Mouse (Mus musculus) liver (tissue): ENCODE data around the gene Ncstn.
A peak's percentile ranks its signal among the peaks of the same experiment; 100 is the strongest.

Experiments used
- DNase-seq: peaks from one replicate; pipeline ENCODE4 v3.0.0-alpha.2; 2020; ENCODE audit warnings: mixed read lengths

Gene Ncstn

DNA sequence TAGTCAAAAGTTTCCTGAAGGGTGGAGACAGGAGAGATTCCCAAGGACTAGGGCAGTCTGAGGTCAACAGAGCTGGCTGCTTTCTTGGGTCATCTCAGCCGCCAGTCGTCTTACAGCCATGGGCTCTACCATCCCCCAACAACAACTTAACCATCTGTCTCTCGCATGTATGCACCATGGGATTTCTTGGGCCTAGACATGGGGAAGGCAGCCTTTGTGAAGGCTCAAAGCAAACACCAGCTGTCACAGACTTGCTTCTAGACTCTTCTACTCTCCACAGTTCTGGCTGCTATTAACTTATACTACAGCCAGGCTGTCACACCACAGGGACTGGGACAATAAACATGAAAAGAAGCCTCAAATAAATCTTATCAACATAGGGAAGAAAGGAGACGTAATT is 11.0 kb downstream of the Ncstn start:
- no peak for DNase-seq

DNA sequence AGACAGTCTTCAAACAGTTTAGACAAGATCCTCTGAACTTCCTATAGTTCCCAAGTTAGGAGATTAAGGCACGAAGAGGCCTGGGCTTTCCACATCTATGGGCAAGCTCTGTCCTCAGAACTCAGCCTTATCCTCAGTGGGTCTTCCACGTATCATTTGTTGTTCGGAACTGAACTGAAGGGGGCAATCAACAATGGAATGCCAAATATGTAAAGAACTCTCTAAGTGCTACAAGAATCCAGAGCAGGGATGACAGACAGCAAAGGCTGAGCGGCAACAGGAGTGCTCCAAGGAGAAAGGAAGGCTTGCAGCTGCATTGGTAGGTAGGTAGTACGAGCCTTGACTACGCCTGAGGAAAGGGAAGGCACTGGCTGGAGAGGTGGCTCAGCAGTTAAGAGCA is 12.4 kb downstream of the Ncstn start:
- no peak for DNase-seq

DNA sequence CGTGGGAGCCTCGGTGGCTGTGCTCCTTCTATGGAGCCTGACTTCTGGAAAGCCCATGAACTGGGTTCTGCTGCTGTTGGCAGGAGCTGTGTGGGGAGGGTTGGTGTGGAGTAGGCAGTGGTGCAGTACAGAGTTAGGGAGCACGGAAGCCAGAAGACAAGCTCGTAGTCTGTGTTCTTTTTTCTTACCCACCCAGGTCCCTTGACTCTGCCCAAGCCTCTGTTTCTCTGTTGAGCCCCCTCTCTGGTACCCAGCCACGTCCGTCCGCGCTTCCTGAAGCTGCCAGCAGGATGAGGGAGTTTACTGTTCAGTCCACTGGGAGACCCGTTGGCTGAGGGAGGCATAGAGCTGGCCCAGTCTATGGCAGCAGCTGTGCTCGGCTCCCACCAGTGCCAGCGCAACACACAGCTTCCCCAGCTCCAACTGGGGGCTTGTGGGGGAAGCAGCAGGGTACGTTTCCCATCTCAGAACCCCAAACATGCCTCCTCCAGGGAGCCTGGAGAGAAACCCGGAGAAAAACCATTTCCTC is 17.9 kb downstream of the Ncstn start:
- no peak for DNase-seq

DNA sequence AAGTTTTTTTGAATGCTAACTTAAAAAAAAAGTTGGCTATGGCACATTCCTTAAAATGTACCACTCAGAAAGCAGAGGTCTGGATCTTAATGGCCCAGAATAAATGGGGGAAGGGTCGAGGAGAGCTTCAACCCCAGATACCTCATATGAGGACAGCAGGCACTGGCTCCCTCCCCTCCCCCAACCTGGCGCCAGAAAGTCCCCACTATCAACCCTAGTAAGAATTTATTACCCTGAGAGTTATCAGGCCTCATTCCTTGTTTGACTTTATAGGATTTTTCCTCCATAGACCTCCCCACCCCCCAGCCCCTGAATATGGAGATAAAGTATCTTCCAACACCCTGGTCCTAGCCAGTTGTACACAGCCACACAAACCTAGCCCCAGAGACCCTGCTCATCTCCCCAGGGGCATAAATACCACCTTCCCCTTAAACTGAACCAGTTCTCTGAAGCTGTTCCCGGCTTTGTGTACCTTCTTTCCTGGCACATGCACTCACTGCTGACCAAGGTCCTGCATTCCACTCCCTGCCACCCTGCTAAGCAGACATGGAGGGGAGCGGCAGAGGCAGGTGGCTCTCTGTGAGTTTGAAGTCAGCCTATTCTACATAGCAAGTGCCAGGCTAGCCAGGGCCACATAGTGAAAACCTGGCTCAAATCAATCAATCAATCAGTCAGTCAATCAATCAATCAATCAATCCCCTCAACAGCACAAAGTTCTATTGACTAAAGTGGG is 19.1 kb downstream of the Ncstn start:
- no peak for DNase-seq

DNA sequence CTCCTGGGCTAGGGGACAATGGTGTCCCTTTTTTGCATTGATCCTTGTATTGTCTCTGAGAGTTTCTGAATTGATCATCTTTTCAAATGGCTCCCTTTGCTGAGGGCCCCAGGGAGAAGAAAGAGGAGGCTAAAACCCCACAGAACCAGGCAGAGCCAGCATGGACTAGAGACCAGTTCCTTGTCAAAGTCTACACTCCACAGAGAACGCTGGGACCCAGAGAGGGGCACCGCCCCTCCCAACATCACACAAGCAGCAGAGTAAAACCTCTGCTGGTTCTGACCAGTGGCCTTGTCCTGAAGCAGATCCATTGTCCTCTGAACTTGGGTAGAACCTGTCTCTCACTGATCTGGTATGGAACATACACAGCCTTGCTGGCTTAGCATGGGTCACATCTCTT is 20.5 kb downstream of the Ncstn start:
- DNase-seq = no peak

DNA sequence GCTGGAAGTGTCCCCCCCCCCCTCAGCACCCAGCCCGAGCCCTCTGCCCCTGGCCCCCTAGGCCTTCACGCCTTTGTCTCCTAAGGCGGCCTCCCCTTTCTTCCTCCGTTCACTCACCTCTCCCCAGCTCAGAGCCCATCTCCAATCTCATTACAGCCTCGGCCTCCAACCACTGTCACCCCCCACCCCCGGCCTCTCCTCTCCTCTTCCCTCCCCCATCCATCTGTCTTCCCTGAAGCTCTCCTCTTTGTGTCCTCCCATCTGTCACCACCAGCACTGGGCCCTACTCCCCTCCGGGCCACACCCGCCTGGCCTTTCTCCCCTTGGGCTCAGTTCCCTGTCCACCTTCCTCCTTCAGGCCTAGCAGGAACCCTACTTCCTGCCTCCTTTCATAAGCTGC is 21.4 kb downstream of the Ncstn start:
- DNase-seq = no peak

DNA sequence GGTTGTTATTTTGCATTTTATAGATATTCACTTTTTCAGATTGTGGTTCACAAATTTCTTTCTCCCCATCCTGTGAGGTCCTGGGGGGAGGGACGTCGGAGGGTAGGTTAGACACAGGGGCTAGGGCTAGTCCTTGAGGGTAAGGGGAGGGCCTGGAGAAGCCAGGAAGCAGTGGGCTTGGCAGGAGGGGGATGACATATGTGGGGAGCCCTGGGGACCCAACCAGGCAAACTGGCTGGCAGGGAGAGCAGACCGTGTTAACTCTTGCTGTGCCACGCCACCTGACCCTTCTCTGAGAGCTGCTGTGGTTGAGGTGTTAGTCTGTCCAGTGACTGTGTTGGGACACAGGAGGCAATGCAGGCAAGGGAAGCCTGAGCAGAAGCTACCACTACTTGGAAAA is 21.9 kb downstream of the Ncstn start:
- DNase-seq = no peak

DNA sequence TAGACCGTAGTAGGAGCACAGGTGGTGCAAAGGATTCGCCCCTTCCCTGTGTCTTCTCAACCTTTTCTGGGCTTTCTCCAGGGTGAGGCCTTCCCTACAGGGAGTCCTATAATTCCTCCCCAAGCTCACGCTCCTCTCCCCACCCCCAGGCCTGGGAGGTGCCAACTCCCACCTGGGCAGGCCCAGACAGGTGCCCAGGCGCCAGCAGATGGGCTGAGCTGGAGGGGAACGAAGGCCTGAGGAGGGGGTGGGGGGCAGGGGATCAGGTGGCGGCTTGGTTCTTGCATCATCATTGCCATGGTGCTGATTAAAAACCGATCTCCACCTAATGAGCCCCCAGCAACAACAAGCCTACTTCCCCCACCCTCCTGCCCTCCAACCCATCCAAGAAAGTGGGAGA is 23.7 kb downstream of the Ncstn start:
- DNase-seq = no peak

DNA sequence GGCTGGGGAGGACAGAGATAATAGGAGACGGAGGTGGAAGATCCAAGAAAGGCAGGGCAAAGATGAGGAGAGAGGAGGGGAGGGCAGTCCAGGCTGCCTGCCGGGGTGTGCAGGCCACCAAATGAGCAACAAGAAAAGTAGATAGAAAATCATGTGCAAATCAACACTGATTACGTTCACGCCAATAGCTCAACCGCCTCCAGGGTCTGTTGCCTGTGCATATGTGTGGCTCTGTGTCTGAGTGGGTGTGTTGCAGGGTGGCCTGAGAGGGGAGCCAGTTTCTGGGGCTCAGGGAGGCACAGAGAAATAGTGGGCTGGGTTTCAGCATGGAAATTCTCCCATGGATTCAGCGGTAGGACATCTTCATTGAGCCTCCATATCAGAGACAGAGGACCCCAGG is 24.3 kb downstream of the Ncstn start:
- DNase-seq = no peak

DNA sequence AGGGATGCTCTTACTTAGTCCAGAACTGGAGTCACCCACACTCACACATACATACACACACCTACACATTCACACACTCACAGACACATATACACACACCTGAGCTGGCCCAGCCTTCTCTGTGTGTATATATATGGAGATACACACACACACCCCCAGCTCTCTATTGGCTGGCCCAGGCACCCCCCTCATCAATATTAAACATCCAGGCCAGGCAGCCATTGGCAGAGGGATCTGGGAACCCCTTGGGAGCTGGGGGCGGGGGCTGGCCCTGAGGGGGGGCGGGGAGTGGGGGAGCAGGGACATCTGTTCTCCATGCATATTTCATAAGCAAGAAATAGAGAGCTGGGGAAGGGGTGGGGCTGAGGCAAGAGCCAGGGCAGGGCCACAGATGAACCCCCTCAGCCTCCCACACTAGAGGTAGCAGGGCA is 25.1 kb downstream of the Ncstn start, which contains the start of gene Nhlh1:
Gene Nhlh1, minus strand, starts transcription at position 83 of the 431 bp plus-strand sequence.
- DNase-seq = no peak

DNA sequence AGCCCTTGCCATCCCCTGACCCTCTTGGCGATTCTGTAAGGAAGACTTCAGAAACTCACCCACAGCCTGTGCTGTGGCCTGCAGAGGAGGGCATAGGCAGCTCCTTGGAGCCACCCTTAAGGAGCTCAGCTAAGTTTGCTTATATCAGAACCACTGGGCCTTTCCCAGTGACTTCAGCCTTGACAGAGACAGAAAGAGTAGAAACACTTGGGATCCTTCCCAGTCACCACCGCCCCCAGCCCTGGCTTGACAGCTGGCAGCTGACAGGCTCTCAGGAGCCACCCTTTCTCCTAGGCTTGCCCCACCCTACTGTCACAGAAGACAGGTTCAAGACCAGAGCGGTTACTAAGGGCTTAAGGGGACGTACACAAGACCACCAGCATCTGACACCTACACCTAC is 26.3 kb downstream of the Ncstn start:
- DNase-seq = no peak

DNA sequence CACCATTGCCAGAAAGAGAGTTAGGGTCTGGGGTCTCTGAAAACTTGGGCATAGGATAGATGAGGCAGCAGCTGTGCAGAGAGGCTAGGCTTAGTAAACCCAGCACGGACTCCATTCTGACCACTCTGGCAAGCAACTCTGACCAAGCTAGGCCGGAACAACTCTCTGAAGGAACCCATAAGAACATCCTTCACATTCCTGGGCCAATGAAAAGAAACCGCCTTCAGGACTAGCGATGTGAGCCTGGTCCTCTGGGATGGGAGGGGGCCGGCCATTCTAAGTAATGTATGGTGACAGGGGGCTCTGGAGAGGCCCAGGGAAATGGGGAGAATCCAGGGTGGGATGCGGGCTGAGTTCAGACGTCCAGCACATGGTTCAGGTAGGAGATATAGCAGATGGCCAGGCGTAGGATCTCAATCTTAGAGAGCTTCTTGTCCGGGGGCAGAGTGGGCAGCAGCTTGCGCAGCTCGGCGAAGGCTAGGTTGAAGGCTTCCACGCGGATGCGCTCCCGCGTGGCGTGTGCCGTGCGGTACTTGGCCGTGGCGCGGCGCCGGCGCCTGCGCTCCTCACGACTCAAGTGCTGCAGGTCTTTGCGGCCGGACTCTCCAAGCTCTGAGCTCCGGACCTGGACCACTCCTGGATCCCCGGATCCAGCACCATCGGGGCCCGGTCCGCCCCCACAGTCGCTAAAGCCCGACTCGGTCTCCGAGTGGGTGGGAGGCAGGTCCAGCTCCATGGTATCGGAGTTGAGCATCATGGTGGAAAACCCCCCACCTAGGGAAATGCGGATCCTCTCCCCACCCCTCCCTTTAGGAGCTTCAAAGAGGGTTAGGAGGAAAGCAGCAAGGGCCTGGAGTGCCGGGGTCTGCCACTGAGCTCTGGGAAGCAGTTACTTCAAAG is 28.8 kb downstream of the Ncstn start:
- DNase-seq = no peak

DNA sequence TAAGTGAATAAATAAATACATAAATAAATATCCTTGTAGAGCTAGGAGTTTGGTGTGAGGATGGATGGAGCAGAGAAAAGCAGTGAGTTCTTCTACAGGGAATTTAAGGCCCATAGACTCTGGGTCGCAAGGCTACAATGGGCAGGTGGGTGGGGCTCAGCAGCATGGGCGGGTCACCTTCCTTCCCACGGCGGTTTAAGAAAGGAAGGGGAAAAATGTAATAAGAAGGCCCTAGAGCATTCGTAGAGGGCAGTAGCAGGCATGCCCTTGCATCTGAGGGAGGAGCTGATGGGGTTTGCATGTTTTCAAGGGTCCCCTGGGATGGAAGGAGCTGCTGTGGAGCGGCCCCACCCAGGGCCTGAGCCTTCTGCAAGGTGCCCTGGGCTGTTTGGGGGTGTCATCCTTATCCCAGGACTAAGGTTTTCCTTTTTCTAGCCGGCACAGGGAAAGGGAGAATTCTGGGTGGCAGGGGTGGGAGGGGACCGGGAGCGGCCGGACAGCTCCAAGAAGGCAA is 29.8 kb downstream of the Ncstn start:
- DNase-seq = no peak

DNA sequence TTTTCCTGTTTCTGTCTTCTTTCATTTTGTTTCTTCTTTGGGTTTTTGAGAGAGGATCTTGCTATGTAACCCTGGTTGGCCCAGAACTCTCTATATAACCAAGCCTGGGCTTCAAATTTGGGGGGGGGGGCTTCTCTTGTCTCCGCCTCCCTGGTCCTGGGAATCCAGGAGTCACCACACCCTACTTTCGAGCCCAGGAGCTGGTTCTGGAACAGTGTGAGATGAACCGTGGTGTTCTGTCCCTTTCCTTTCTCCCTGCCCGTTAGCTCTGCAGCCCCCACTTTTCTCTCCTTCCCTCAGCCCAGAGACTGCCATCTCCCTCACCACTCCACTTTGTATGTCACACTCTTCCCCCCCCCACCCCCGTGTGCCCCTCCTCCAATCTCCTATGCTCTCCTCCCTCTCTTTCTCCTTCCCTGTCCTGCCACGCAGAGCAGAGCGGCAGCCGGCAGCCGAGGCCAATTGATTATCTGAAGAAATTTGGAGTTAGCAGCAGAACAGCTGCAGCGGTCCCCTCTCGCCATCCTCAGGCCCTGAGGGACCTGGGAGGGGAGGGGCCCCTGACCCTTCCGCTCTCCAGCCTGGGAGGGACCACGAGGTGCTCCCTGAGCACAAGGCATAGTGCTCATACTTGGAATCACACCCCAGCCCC is 33.3 kb downstream of the Ncstn start:
- DNase-seq = no peak

DNA sequence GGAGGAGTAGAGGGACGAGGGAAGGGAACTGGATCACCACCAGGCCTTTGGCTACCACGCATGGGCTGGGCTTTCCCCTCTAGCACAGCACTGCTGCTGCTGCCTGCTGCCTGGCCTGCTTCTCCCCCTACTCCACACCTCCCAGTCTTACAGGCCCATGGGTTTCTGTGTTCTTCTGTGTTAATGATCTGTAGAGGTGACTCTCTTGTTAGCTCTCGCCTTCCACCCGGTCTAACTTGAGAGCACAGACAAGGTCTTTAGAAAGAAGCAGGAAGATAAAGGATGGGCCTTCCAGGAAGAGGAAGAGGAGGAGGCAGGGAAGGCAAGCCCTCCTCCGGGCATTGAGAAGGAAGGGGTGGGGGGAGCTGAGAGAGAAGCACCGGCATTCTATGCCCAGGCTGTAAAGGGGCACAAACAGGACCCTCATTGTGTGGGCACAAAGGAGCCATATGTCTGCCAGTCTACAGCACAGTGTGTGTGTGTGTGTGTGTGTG is 34.3 kb downstream of the Ncstn start:
- DNase-seq = no peak

DNA sequence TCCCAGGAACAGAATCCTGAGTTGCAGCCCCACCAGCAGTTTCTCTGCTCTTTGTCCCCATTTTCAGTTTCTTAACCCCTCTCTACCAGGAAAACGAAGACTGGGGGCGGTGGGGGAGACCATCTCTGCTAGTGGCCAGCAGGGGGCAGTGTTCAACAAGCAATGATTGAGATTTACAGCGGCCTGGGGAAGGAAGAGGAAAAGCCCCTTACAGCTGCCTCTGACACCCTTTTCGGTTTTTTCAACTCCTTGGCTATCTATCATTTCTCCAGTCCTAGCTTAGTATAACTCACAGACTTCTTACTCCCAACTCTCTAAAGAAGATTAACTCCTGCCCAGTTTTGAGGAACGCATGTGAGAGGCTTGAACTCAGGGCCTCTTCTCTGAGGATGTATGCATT is 35.7 kb downstream of the Ncstn start:
- DNase-seq = peak; percentile 70

DNA sequence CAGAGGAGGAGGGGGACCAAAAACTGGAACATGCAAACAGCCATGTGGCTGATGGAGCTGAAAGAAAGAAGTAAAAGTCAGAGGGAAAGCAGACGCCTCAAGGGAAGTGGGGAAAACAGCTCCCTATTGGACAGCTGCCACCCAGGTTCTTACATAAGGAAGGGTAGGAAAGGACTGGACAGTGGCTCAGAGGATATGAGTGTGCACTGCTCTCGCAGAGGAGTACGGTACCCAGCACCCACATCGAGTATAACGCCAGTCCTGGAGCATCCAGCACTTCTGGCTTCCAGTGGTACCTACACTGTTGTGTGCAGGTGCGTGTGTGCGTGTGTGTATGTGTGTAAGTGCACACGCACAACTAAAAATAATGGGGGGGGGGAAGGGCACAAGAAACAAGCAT is 36.2 kb downstream of the Ncstn start:
- DNase-seq = no peak

DNA sequence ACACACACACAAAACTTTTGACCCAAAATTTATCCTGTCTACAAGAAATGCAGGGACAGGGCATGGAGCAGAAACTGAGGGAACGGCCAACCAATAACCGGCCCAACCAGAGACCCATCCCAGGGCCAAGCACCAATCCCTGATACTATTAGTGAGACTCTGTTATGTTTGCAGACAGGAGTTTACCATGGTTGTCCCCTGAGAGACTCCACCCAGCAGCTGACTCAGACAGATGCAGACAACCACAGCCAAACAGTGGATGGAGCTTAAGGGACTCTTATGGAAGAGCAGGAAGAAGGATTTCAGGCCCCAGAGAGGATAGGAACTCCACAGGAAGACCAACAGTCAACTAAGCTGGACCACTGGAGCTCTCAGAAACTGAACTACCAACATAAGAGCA is 52.7 kb downstream of the Ncstn start:
- no peak for DNase-seq

DNA sequence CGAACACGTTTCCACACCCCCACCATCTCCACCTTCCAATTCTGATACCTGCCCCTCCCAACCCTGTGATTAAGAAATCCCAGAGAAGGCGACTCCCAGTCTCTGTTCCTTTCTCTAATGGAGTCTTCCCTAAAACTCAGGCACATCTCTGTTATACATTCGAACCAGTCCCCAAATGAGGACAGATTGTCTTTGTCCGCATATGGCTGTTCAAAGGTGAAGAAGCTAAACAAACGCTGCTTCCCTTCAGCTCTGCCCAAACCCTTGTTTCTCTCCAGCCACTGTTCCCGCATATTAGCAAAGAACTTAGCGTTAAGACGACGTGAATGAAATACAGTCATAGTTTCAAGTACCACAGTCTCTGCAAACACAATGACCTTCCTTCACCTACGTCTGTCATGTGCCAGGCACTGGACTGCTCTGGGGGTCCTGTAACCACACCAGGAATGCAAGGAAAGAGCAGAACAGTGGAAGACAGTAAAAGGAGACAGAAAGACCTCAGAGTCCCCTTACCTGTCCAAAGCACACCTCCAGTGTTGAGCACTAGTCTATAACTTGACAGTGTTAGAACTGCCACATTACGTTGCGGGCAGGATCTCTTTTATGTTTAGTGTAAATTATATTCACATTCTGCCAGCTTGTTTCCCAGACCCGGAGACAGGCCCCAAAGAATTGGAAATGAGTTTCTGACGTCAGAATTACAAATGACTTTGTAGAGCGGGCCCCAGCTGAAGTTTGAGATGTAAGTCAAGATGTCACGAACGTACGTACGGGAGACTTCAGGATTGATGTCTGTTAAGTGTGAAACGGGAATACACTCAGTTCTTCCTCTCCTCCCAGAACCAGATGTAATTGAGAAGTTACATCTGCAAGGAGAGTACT is 54.0 kb downstream of the Ncstn start, which contains the start of gene Vangl2:
Gene Vangl2, minus strand, starts transcription at position 51 of the 882 bp plus-strand sequence.
- no peak for DNase-seq

DNA sequence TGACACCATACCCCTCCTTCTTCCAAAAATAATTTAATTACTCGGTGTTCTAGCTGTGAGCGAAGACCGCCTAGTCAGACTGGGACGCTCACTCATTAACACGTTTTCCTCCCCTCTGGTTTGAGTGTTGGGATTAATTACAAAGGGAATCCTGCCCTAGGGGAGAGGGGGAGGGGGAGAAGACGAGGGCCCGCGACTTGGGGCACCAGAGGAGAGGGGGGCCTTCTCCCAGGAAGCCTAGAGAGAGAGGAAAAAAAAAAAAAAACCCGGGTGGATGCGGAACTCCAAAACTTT is 54.8 kb downstream of the Ncstn start:
- no peak for DNase-seq

DNA sequence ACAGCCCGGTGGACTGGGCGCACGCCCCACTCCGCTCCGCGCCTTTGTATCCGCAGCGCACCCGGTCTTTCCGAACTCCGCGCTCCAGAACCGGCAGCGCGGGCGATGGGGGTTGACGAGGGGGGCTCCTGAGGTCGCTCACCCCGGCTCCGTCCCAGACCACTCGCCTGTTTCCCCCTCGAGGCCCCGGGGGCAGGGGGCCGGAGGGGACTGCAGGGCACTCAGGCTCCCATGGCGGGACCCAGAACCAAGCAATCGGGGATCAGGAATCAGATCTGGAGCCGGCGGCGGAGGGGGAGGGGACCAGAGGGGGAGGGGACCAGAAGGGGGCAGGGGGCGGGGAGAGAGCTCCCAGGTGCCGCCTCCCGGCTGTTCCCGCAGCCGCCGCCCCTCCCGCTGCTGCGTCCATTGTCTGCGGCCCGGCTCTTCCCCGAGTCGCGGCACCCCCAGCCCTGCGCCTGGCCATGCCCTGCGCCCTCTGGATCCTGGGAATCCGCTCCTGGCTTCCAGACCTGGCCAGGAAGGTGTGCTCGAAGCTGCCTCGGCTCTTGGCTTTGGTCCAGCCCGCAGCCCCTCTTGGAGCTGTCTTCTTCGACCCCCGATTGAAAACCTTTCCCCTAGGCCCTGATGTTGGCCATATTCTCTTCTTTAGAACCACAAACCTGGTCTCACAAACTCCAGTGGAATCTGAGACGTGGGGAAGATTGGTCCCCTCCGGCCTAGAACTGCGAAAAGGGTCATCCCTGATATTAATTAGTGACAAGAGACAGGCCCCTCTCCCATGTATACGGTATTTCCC is 55.4 kb downstream of the Ncstn start:
- peak; percentile 84 for DNase-seq
